Mouse (Mus musculus): ENCODE measurements around the gene Smpd2. TPM values are rescaled to one million over a fixed set of nuclear protein-coding genes. Genes with fewer than 3 reads are reported as not detected.

Smpd2 gene
- 55.9 and 58.8 TPM in 2 replicates for polyA plus RNA-seq (2015; fragmentation: Nextera tagmentation; extraction: Ambion mirVana)

GRCm38 (mm10) chr10:41489708-41490517 is at the start of gene Smpd2, which contains the start of gene Ppil6:
Gene Smpd2, minus strand, starts transcription at chr10:41490369.
Gene Ppil6, plus strand, starts transcription at chr10:41490439.
- H3K27me3 ChIP-seq (ENCODE audit: control insufficient read depth, insufficient read depth, low read length) = no peaks in the 10 kb centered on the region

GRCm38 (mm10) chr10:41538986-41539385 is 48.8 kb upstream of the Smpd2 start:
- no peak overlapping the region for H3K27ac ChIP-seq (ENCODE audit: low read length)
- no peak overlapping the region for H3K4me3 ChIP-seq (replicated peaks; ENCODE audit: low read length)
- WGBS = 88% methylated on average over 4 of the region's 4 CpGs
- no peaks in the 10 kb centered on the region for H3K27me3 ChIP-seq (ENCODE audit: control insufficient read depth, insufficient read depth, low read length)
- ATAC-seq (ENCODE audit: insufficient read depth, low FRiP score) = no peak
- H3K36me3 ChIP-seq (ENCODE audit: control insufficient read depth, insufficient read depth, low read length) = peaks cover 4% of the 10 kb centered on the region; the same call in 1 of the 2 replicates
- H3K9ac ChIP-seq (ENCODE audit: low read length) = no peak overlapping the region
- no peaks in the 10 kb centered on the region for H3K9me3 ChIP-seq (replicated peaks; ENCODE audit: control insufficient read depth, low read length)
- no peaks in the 10 kb centered on the region for H3K4me1 ChIP-seq (ENCODE audit: control insufficient read depth, insufficient read depth, low read length)
- H3K4me2 ChIP-seq (ENCODE audit: low read depth, low read length) = no peak overlapping the region

More at GRCm38 (mm10) chr10:41489708-41490517, at the start of gene Smpd2, which contains the start of gene Ppil6:
- Histone ChIP-seq H3K9ac (ENCODE audit: low read length) (peak within 1 kb of the TSS; percentile 85), H3K36me3 (ENCODE audit: control insufficient read depth, insufficient read depth, low read length) (no peaks in the 10 kb centered on the region), H3K9me3 (replicated peaks; ENCODE audit: control insufficient read depth, low read length) (no peaks in the 10 kb centered on the region), H3K4me1 (ENCODE audit: control insufficient read depth, insufficient read depth, low read length) (peaks cover 17% of the 10 kb centered on the region), H3K4me2 (ENCODE audit: low read depth, low read length) (peak within 1 kb of the TSS; percentile 100), H3K27ac (ENCODE audit: low read length) (peak within 1 kb of the TSS; percentile 64), H3K4me3 (replicated peaks; ENCODE audit: low read length) (peak within 1 kb of the TSS; percentile 79)
- under 1% methylated on average over 50 of the region's 50 CpGs for WGBS
- ATAC-seq (ENCODE audit: insufficient read depth, low FRiP score) = peak; percentile 92

GRCm38 (mm10) chr10:41537983-41538330 is 47.8 kb upstream of the Smpd2 start:
- Histone ChIP-seq H3K9me3 (replicated peaks; ENCODE audit: control insufficient read depth, low read length) (no peaks in the 10 kb centered on the region), H3K27ac (ENCODE audit: low read length) (no peak overlapping the region), H3K4me2 (ENCODE audit: low read depth, low read length) (no peak overlapping the region), H3K36me3 (ENCODE audit: control insufficient read depth, insufficient read depth, low read length) (peaks cover 9% of the 10 kb centered on the region), H3K27me3 (ENCODE audit: control insufficient read depth, insufficient read depth, low read length) (no peaks in the 10 kb centered on the region), H3K4me1 (ENCODE audit: control insufficient read depth, insufficient read depth, low read length) (no peaks in the 10 kb centered on the region), H3K9ac (ENCODE audit: low read length) (no peak overlapping the region), H3K4me3 (replicated peaks; ENCODE audit: low read length) (no peak overlapping the region)
- no peak for ATAC-seq (ENCODE audit: insufficient read depth, low FRiP score)
- WGBS = 93% methylated on average over 3 of the region's 3 CpGs

- Histone ChIP-seq H3K4me2 (ENCODE audit: low read depth, low read length) (no peak overlapping the region), H3K4me1 (ENCODE audit: control insufficient read depth, insufficient read depth, low read length) (no peaks in the 10 kb centered on the region), H3K36me3 (ENCODE audit: control insufficient read depth, insufficient read depth, low read length) (peaks cover 14% of the 10 kb centered on the region), H3K27ac (ENCODE audit: low read length) (no peak overlapping the region), H3K9me3 (replicated peaks; ENCODE audit: control insufficient read depth, low read length) (no peaks in the 10 kb centered on the region), H3K9ac (ENCODE audit: low read length) (no peak overlapping the region), H3K27me3 (ENCODE audit: control insufficient read depth, insufficient read depth, low read length) (no peaks in the 10 kb centered on the region), H3K4me3 (replicated peaks; ENCODE audit: low read length) (no peak overlapping the region)
- no peak for ATAC-seq (ENCODE audit: insufficient read depth, low FRiP score)
- WGBS = 89% methylated on average over 4 of the region's 4 CpGs
Observed at GRCm38 (mm10) chr10:41537226-41537982, 47.2 kb upstream of the Smpd2 start.

GRCm38 (mm10) chr10:41536714-41537113 is 46.5 kb upstream of the Smpd2 start:
- no peaks in the 10 kb centered on the region for H3K27me3 ChIP-seq (ENCODE audit: control insufficient read depth, insufficient read depth, low read length)
- H3K4me3 ChIP-seq (replicated peaks; ENCODE audit: low read length) = no peak overlapping the region
- H3K4me2 ChIP-seq (ENCODE audit: low read depth, low read length) = no peak overlapping the region
- peaks cover 15% of the 10 kb centered on the region for H3K36me3 ChIP-seq (ENCODE audit: control insufficient read depth, insufficient read depth, low read length)
- ATAC-seq (ENCODE audit: insufficient read depth, low FRiP score) = no peak
- H3K9ac ChIP-seq (ENCODE audit: low read length) = no peak overlapping the region
- no peaks in the 10 kb centered on the region for H3K9me3 ChIP-seq (replicated peaks; ENCODE audit: control insufficient read depth, low read length)
- 84% methylated on average over 1 of the region's 1 CpGs for WGBS
- H3K4me1 ChIP-seq (ENCODE audit: control insufficient read depth, insufficient read depth, low read length) = no peaks in the 10 kb centered on the region
- H3K27ac ChIP-seq (ENCODE audit: low read length) = no peak overlapping the region

GRCm38 (mm10) chr10:41535991-41536390 is 45.8 kb upstream of the Smpd2 start:
- Histone ChIP-seq H3K9me3 (replicated peaks; ENCODE audit: control insufficient read depth, low read length) (no peaks in the 10 kb centered on the region), H3K9ac (ENCODE audit: low read length) (no peak overlapping the region), H3K27ac (ENCODE audit: low read length) (no peak overlapping the region), H3K4me2 (ENCODE audit: low read depth, low read length) (no peak overlapping the region), H3K4me3 (replicated peaks; ENCODE audit: low read length) (no peak overlapping the region), H3K36me3 (ENCODE audit: control insufficient read depth, insufficient read depth, low read length) (peaks cover 15% of the 10 kb centered on the region), H3K27me3 (ENCODE audit: control insufficient read depth, insufficient read depth, low read length) (no peaks in the 10 kb centered on the region), H3K4me1 (ENCODE audit: control insufficient read depth, insufficient read depth, low read length) (no peaks in the 10 kb centered on the region)
- no peak for ATAC-seq (ENCODE audit: insufficient read depth, low FRiP score)
- WGBS = 95% methylated on average over 2 of the region's 2 CpGs

GRCm38 (mm10) chr10:41529972-41530371 is 39.8 kb upstream of the Smpd2 start:
- no peak overlapping the region for H3K9ac ChIP-seq (ENCODE audit: low read length)
- H3K4me3 ChIP-seq (replicated peaks; ENCODE audit: low read length) = no peak overlapping the region
- no peak overlapping the region for H3K4me2 ChIP-seq (ENCODE audit: low read depth, low read length)
- no peak overlapping the region for H3K27ac ChIP-seq (ENCODE audit: low read length)
- 82% methylated on average over 5 of the region's 5 CpGs for WGBS
- no peak for ATAC-seq (ENCODE audit: insufficient read depth, low FRiP score)
- H3K9me3 ChIP-seq (replicated peaks; ENCODE audit: control insufficient read depth, low read length) = no peaks in the 10 kb centered on the region
- H3K36me3 ChIP-seq (ENCODE audit: control insufficient read depth, insufficient read depth, low read length) = peaks cover 21% of the 10 kb centered on the region
- no peaks in the 10 kb centered on the region for H3K4me1 ChIP-seq (ENCODE audit: control insufficient read depth, insufficient read depth, low read length)
- H3K27me3 ChIP-seq (ENCODE audit: control insufficient read depth, insufficient read depth, low read length) = no peaks in the 10 kb centered on the region

GRCm38 (mm10) chr10:41525696-41526095 is 35.5 kb upstream of the Smpd2 start:
- ATAC-seq (ENCODE audit: insufficient read depth, low FRiP score) = no peak
- 0 out of 2 replicates have a peak, but pooled peaks cover 12% of the 10 kb centered on the region for H3K36me3 ChIP-seq (ENCODE audit: control insufficient read depth, insufficient read depth, low read length)
- H3K4me3 ChIP-seq (replicated peaks; ENCODE audit: low read length) = no peak overlapping the region
- 67% methylated on average over 1 of the region's 1 CpGs for WGBS
- no peak overlapping the region for H3K4me2 ChIP-seq (ENCODE audit: low read depth, low read length)
- H3K27me3 ChIP-seq (ENCODE audit: control insufficient read depth, insufficient read depth, low read length) = no peaks in the 10 kb centered on the region
- H3K9ac ChIP-seq (ENCODE audit: low read length) = no peak overlapping the region
- H3K27ac ChIP-seq (ENCODE audit: low read length) = no peak overlapping the region
- no peaks in the 10 kb centered on the region for H3K9me3 ChIP-seq (replicated peaks; ENCODE audit: control insufficient read depth, low read length)
- H3K4me1 ChIP-seq (ENCODE audit: control insufficient read depth, insufficient read depth, low read length) = peaks cover 20% of the 10 kb centered on the region

- no peaks in the 10 kb centered on the region for H3K27me3 ChIP-seq (ENCODE audit: control insufficient read depth, insufficient read depth, low read length)
- H3K4me3 ChIP-seq (replicated peaks; ENCODE audit: low read length) = no peak overlapping the region
- whole genome bisulfite sequencing = 36% methylated on average over 3 of the region's 3 CpGs
- 0 out of 2 replicates have a peak, but pooled peaks cover 6% of the 10 kb centered on the region for H3K36me3 ChIP-seq (ENCODE audit: control insufficient read depth, insufficient read depth, low read length)
- H3K4me1 ChIP-seq (ENCODE audit: control insufficient read depth, insufficient read depth, low read length) = peaks cover 20% of the 10 kb centered on the region
- no peak overlapping the region for H3K4me2 ChIP-seq (ENCODE audit: low read depth, low read length)
- no peak overlapping the region for H3K9ac ChIP-seq (ENCODE audit: low read length)
- no peaks in the 10 kb centered on the region for H3K9me3 ChIP-seq (replicated peaks; ENCODE audit: control insufficient read depth, low read length)
- ATAC-seq (ENCODE audit: insufficient read depth, low FRiP score) = no peak
- H3K27ac ChIP-seq (ENCODE audit: low read length) = no peak overlapping the region
Observed at GRCm38 (mm10) chr10:41523386-41523785, 33.2 kb upstream of the Smpd2 start.
